Mouse (Mus musculus): ENCODE measurements around the gene Olfr1219. TPM values are rescaled to one million over a fixed set of nuclear protein-coding genes. Genes with fewer than 3 reads are reported as not detected.
A peak's percentile ranks its signal among the peaks of the same experiment; 100 is the strongest.

The Olfr1219 gene
- total and polyA plus RNA-seq, 3 experiments: not detected

- Histone ChIP-seq H3K4me1 (ENCODE audit: control insufficient read depth in 1 of 2, insufficient read depth in 2 of 2, low read length in 2 of 2) (peaks cover 0 to 11% of the 10 kb centered on the region in 2 experiments; a peak in 2 of 4 replicates), H3K36me3 (ENCODE audit: control insufficient read depth in 1 of 2, insufficient read depth in 2 of 2, low read length in 2 of 2) (no peaks in the 10 kb centered on the region), H3K9me3 (replicated peaks; ENCODE audit: insufficient read depth, low read length) (no peaks in the 10 kb centered on the region), H3K4me3 (ENCODE audit: control insufficient read depth in 1 of 2, insufficient read depth in 1 of 2, low read depth in 2 of 2, low read length in 2 of 2) (no peak within 1 kb of the TSS), H3K27me3 (ENCODE audit: control insufficient read depth in 1 of 2, insufficient read depth in 2 of 2, low read length in 2 of 2) (no peaks in the 10 kb centered on the region), H3K27ac (ENCODE audit: control insufficient read depth, low read depth, low read length) (no peak within 1 kb of the TSS; the same call in 1 of the 2 replicates), H3K79me2 (ENCODE audit: control insufficient read depth, insufficient read depth, low read length, poor library complexity) (no peaks in the 10 kb centered on the region), H3K9ac (ENCODE audit: control insufficient read depth, low read depth, low read length, poor library complexity, severe bottlenecking) (no peak within 1 kb of the TSS)
- no peak for DNase-seq (ENCODE audit: low read depth, low spot score)
- TF ChIP-seq EP300 (IDR thresholded peaks at IDR 0.05; ENCODE audit: low read depth in 1 of 2, low read length in 2 of 2): no peak
- no peak for TF ChIP-seq SMC3 (IDR thresholded peaks at IDR 0.05; ENCODE audit: low read depth, low read length)
- no peak for TF ChIP-seq TAL1 (IDR thresholded peaks at IDR 0.05; ENCODE audit: low read length)
- no peak for TF ChIP-seq MXI1 (IDR thresholded peaks at IDR 0.05; ENCODE audit: low read depth, low read length)
- TF ChIP-seq RCOR1 (IDR thresholded peaks at IDR 0.05; ENCODE audit: low read depth, low read length): no peak
- TF ChIP-seq GABPA (IDR thresholded peaks at IDR 0.05; ENCODE audit: low read depth, low read length): no peak
- no peak for TF ChIP-seq KAT2A (conservative IDR thresholded peaks at IDR 0.05; ENCODE audit: low read depth, low read length)
- no peak for TF ChIP-seq CHD1 (IDR thresholded peaks at IDR 0.05; ENCODE audit: low read depth, low read length)
- TF ChIP-seq E2F4 (IDR thresholded peaks at IDR 0.05; ENCODE audit: borderline replicate concordance, low read depth, low read length): no peak
- TF ChIP-seq RAD21 (IDR thresholded peaks at IDR 0.05; ENCODE audit: low read depth, low read length): no peak
- no peak for TF ChIP-seq ELF1 (IDR thresholded peaks at IDR 0.05; ENCODE audit: low read depth, low read length)
- TF ChIP-seq UBTF (IDR thresholded peaks at IDR 0.05; ENCODE audit: borderline replicate concordance, insufficient read depth, low read depth, low read length): no peak
- TF ChIP-seq POLR2A (IDR thresholded peaks at IDR 0.05; ENCODE audit: control insufficient read depth in 1 of 2, insufficient read depth in 1 of 2, low read depth in 1 of 2, low read length in 2 of 2, poor library complexity in 1 of 2): no peak
- TF ChIP-seq MEF2A (IDR thresholded peaks at IDR 0.05; ENCODE audit: extremely low read depth, insufficient replicate concordance, low read depth, low read length, poor library complexity, severe bottlenecking): no peak
- no peak for TF ChIP-seq NRF1 (IDR thresholded peaks at IDR 0.05; ENCODE audit: insufficient read depth, low read depth, low read length, poor library complexity, severe bottlenecking)
- no peak for TF ChIP-seq ZC3H11A (IDR thresholded peaks at IDR 0.05; ENCODE audit: low read depth, low read length)
- no peak for TF ChIP-seq ZNF384 (IDR thresholded peaks at IDR 0.05; ENCODE audit: low read depth, low read length)
- no peak for TF ChIP-seq GATA1 (IDR thresholded peaks at IDR 0.05; ENCODE audit: low read depth, low read length)
- TF ChIP-seq CTCF (IDR thresholded peaks at IDR 0.05 in 2 of 3, conservative IDR thresholded peaks at IDR 0.05 in 1 of 3; ENCODE audit: control insufficient read depth in 1 of 3, insufficient read depth in 1 of 3, low read depth in 2 of 3, low read length in 3 of 3, poor library complexity in 1 of 3, severe bottlenecking in 1 of 3): no peak
- TF ChIP-seq CHD2 (IDR thresholded peaks at IDR 0.05; ENCODE audit: low read length): no peak
These were observed 23.4 kb upstream of the Olfr1219 start, which contains the start of gene Olfr1220 for GRCm38 (mm10) chr2:89106735-89107134. TSS of gene Olfr1220 (minus strand) at chr2:89106835.

- H3K9me3 ChIP-seq (replicated peaks; ENCODE audit: insufficient read depth, low read length): no peaks in the 10 kb centered on the region
- no peak for TF ChIP-seq SIN3A (IDR thresholded peaks at IDR 0.05; ENCODE audit: low read length)
- peak in 1 of 2 experiments; percentile 60; a peak in 1 of 4 replicates for TF ChIP-seq EP300 (IDR thresholded peaks at IDR 0.05; ENCODE audit: low read depth in 1 of 2, low read length in 2 of 2)
- TF ChIP-seq TCF12 (IDR thresholded peaks at IDR 0.05; ENCODE audit: low read depth, low read length): peak; percentile 66; the same call in 1 of the 2 replicates
- H3K27me3 ChIP-seq (ENCODE audit: control insufficient read depth in 1 of 2, insufficient read depth in 2 of 2, low read length in 2 of 2): no peaks in the 10 kb centered on the region
- peaks cover 0 to 11% of the 10 kb centered on the region in 2 experiments; a peak in 2 of 4 replicates for H3K4me1 ChIP-seq (ENCODE audit: control insufficient read depth in 1 of 2, insufficient read depth in 2 of 2, low read length in 2 of 2)
- no peak overlapping the region for H3K27ac ChIP-seq (ENCODE audit: control insufficient read depth, low read depth, low read length)
- H3K9ac ChIP-seq (ENCODE audit: control insufficient read depth, low read depth, low read length, poor library complexity, severe bottlenecking): no peak overlapping the region
- DNase-seq (ENCODE audit: low read depth, low spot score): no peak
- H3K79me2 ChIP-seq (ENCODE audit: control insufficient read depth, insufficient read depth, low read length, poor library complexity): no peaks in the 10 kb centered on the region
- no peak overlapping the region for H3K4me3 ChIP-seq (ENCODE audit: control insufficient read depth in 1 of 2, insufficient read depth in 1 of 2, low read depth in 2 of 2, low read length in 2 of 2)
- no peaks in the 10 kb centered on the region for H3K36me3 ChIP-seq (ENCODE audit: control insufficient read depth in 1 of 2, insufficient read depth in 2 of 2, low read length in 2 of 2)
These were observed 22.3 kb upstream of the Olfr1219 start for GRCm38 (mm10) chr2:89105651-89106050.

All from MEL (cell line).